Mouse (Mus musculus) midbrain, embryonic 14.5 days (tissue): ENCODE data around the gene Flt1. TPM values are rescaled to one million over a fixed set of nuclear protein-coding genes. Genes with fewer than 3 reads are reported as not detected.

Experiments
- ATAC-seq: fragments of 200-750 bp; cut with Nextera tagmentation; 2 replicates; pipeline ENCODE4 v1.8.0; 2017; ENCODE audit warnings: moderate number of reproducible peaks, moderate library complexity; ENCODE audit not compliant: low FRiP score, low TSS enrichment
- DNase-seq: peaks from one replicate; pipeline ENCODE4 v3.0.0-alpha.2; 2015
- H3K27ac ChIP-seq: fragments of 300-500 bp; sonication (generic); replicated peaks from 2 replicates; pipeline ENCODE4 v1.5.1; 2014; ENCODE audit warnings: mild to moderate bottlenecking, low read depth, low read length, moderate library complexity
- H3K27me3 ChIP-seq: fragments of 300-500 bp; sonication (generic); 2 replicates; pipeline ENCODE4 v1.6.1; 2014; ENCODE audit warnings: low read length, control low read depth, mixed read lengths; ENCODE audit not compliant: control insufficient read depth, insufficient read depth
- H3K36me3 ChIP-seq: fragments of 300-500 bp; sonication (generic); 2 replicates; pipeline ENCODE4 v1.6.1; 2014; ENCODE audit warnings: low read length, control low read depth; ENCODE audit not compliant: control insufficient read depth, insufficient read depth
- H3K4me1 ChIP-seq: fragments of 300-500 bp; sonication (generic); 2 replicates; pipeline ENCODE4 v1.6.1; 2014; ENCODE audit warnings: mild to moderate bottlenecking, antibody characterized with exemption, low read length, control low read depth; ENCODE audit not compliant: control insufficient read depth, insufficient read depth
- H3K4me2 ChIP-seq: fragments of 300-500 bp; sonication (generic); 2 replicates; pipeline ENCODE4 v1.6.1; 2014; ENCODE audit warnings: mild to moderate bottlenecking, low read length, moderate library complexity
- H3K4me3 ChIP-seq: fragments of 300-500 bp; sonication (generic); replicated peaks from 2 replicates; pipeline ENCODE4 v1.5.1; 2014; ENCODE audit warnings: low read depth, low read length
- H3K9ac ChIP-seq: fragments of 300-500 bp; sonication (generic); replicated peaks from 2 replicates; pipeline ENCODE4 v1.6.1; 2014; ENCODE audit warnings: mild to moderate bottlenecking, low read length, moderate library complexity
- H3K9me3 ChIP-seq: fragments of 300-500 bp; sonication (generic); 2 replicates; pipeline ENCODE4 v1.6.1; 2016; ENCODE audit warnings: low read length, control low read depth, mixed read lengths; ENCODE audit not compliant: control insufficient read depth
- WGBS: fragments of 180-500 bp; shearing (Covaris S2); extraction: QIAGEN DNeasy Blood & Tissue Kit; methylation state at CpG from one replicate; pipeline ENCODE4 v1.1.7; 2014; 5-methylcytosine and 5-hydroxymethylcytosine counted together
- polyA plus RNA-seq: library from polyadenylated mRNA; unstranded; fragments of >200 nt; fragmentation: Nextera tagmentation; extraction: Ambion mirVana; gene quantifications from 2 replicates; pipeline ENCODE4 v1.2.1, GENCODE M21; 2014

Gene Flt1
- polyA plus RNA-seq, result 6.5 and 10.8 TPM in 2 replicates

- DNase-seq, result peak; percentile 32
- Histone ChIP-seq H3K36me3 (no peaks in the 10 kb centered on the region), H3K9me3 (no peaks in the 10 kb centered on the region), H3K27ac (no peak within 1 kb of the TSS), H3K27me3 (peaks cover 72% of the 10 kb centered on the region), H3K4me2 (peak within 1 kb of the TSS; percentile 65), H3K9ac (peak within 1 kb of the TSS; percentile 29), H3K4me3 (peak within 1 kb of the TSS; percentile 37), H3K4me1 (peaks cover 16% of the 10 kb centered on the region; the same call in 1 of the 2 replicates)
- WGBS, result under 1% methylated on average over 80 of the region's 82 CpGs
- peak; percentile 50; the same call in 1 of the 2 replicates for ATAC-seq
These were observed at the start of gene Flt1 for GRCm38 (mm10) chr5:147725831-147726700. Gene Flt1 (minus strand): TSS chr5:147726011.

- Histone ChIP-seq H3K36me3 (no peaks in the 10 kb centered on the region), H3K4me1 (no peaks in the 10 kb centered on the region), H3K9ac (no peak overlapping the region), H3K4me2 (no peak overlapping the region), H3K27ac (no peak overlapping the region), H3K27me3 (no peaks in the 10 kb centered on the region), H3K4me3 (no peak overlapping the region), H3K9me3 (no peaks in the 10 kb centered on the region)
- 87% methylated on average over 7 of the region's 7 CpGs for WGBS
- ATAC-seq (no peak), DNase-seq (no peak)
These were observed 49.4 kb upstream of the Flt1 start for GRCm38 (mm10) chr5:147775222-147775621.

GRCm38 (mm10) chr5:147769918-147770317 lies 44.1 kb upstream of the Flt1 start:
- no peaks in the 10 kb centered on the region for H3K27me3 ChIP-seq
- H3K4me1 ChIP-seq, result no peaks in the 10 kb centered on the region
- H3K9me3 ChIP-seq, result no peaks in the 10 kb centered on the region
- 84% methylated on average over 6 of the region's 6 CpGs for WGBS
- ATAC-seq (no peak), DNase-seq (no peak)
- no peak overlapping the region for H3K4me3 ChIP-seq
- no peak overlapping the region for H3K9ac ChIP-seq
- no peak overlapping the region for H3K27ac ChIP-seq
- H3K4me2 ChIP-seq, result no peak overlapping the region
- no peaks in the 10 kb centered on the region for H3K36me3 ChIP-seq

- Histone ChIP-seq H3K27me3 (no peaks in the 10 kb centered on the region), H3K9ac (no peak overlapping the region), H3K36me3 (no peaks in the 10 kb centered on the region), H3K4me2 (no peak overlapping the region), H3K4me3 (no peak overlapping the region), H3K9me3 (no peaks in the 10 kb centered on the region), H3K27ac (no peak overlapping the region), H3K4me1 (no peaks in the 10 kb centered on the region)
- ATAC-seq (no peak), DNase-seq (no peak)
- 72% methylated on average over 4 of the region's 4 CpGs for WGBS
These were observed 38.2 kb upstream of the Flt1 start for GRCm38 (mm10) chr5:147764061-147764460.

GRCm38 (mm10) chr5:147761984-147762383 lies 36.2 kb upstream of the Flt1 start:
- Histone ChIP-seq H3K27me3 (no peaks in the 10 kb centered on the region), H3K36me3 (no peaks in the 10 kb centered on the region), H3K9ac (no peak overlapping the region), H3K4me1 (no peaks in the 10 kb centered on the region), H3K4me2 (no peak overlapping the region), H3K4me3 (no peak overlapping the region), H3K27ac (no peak overlapping the region), H3K9me3 (no peaks in the 10 kb centered on the region)
- ATAC-seq, result no peak
- DNase-seq, result no peak
- 20% methylated on average over 8 of the region's 8 CpGs for WGBS

- ATAC-seq, result no peak
- 5% methylated on average over 9 of the region's 9 CpGs for WGBS
These were observed 35.5 kb upstream of the Flt1 start for GRCm38 (mm10) chr5:147761275-147761674.

GRCm38 (mm10) chr5:147758640-147759319 lies 33.0 kb upstream of the Flt1 start:
- WGBS, result 78% methylated on average over 9 of the region's 9 CpGs
- H3K27me3 ChIP-seq, result 0 out of 2 replicates have a peak, but pooled peaks cover 5% of the 10 kb centered on the region

More at GRCm38 (mm10) chr5:147761275-147761674, 35.5 kb upstream of the Flt1 start:
- H3K36me3 ChIP-seq, result no peaks in the 10 kb centered on the region
- H3K4me2 ChIP-seq, result no peak overlapping the region
- H3K9ac ChIP-seq, result no peak overlapping the region
- no peaks in the 10 kb centered on the region for H3K27me3 ChIP-seq
- no peaks in the 10 kb centered on the region for H3K9me3 ChIP-seq
- peak; percentile 27 for DNase-seq
- no peak overlapping the region for H3K4me3 ChIP-seq
- H3K27ac ChIP-seq, result no peak overlapping the region
- no peaks in the 10 kb centered on the region for H3K4me1 ChIP-seq

GRCm38 (mm10) chr5:147757832-147758587 lies 32.2 kb upstream of the Flt1 start:
- Histone ChIP-seq H3K9me3 (no peaks in the 10 kb centered on the region), H3K4me3 (no peak overlapping the region), H3K27me3 (peaks cover 8% of the 10 kb centered on the region; the same call in 1 of the 2 replicates), H3K4me1 (no peaks in the 10 kb centered on the region), H3K9ac (no peak overlapping the region), H3K27ac (no peak overlapping the region), H3K4me2 (no peak overlapping the region), H3K36me3 (no peaks in the 10 kb centered on the region)
- DNase-seq, result no peak
- ATAC-seq, result no peak
- WGBS, result 68% methylated on average over 12 of the region's 12 CpGs

More at GRCm38 (mm10) chr5:147758640-147759319, 33.0 kb upstream of the Flt1 start:
- H3K4me2 ChIP-seq, result no peak overlapping the region
- H3K9me3 ChIP-seq, result no peaks in the 10 kb centered on the region
- H3K4me3 ChIP-seq, result no peak overlapping the region
- H3K27ac ChIP-seq, result no peak overlapping the region
- no peaks in the 10 kb centered on the region for H3K36me3 ChIP-seq
- ATAC-seq (no peak), DNase-seq (no peak)
- no peak overlapping the region for H3K9ac ChIP-seq
- no peaks in the 10 kb centered on the region for H3K4me1 ChIP-seq
